Mouse (Mus musculus): ENCODE results near the gene D8Ertd738e.

The D8Ertd738e gene

DNA sequence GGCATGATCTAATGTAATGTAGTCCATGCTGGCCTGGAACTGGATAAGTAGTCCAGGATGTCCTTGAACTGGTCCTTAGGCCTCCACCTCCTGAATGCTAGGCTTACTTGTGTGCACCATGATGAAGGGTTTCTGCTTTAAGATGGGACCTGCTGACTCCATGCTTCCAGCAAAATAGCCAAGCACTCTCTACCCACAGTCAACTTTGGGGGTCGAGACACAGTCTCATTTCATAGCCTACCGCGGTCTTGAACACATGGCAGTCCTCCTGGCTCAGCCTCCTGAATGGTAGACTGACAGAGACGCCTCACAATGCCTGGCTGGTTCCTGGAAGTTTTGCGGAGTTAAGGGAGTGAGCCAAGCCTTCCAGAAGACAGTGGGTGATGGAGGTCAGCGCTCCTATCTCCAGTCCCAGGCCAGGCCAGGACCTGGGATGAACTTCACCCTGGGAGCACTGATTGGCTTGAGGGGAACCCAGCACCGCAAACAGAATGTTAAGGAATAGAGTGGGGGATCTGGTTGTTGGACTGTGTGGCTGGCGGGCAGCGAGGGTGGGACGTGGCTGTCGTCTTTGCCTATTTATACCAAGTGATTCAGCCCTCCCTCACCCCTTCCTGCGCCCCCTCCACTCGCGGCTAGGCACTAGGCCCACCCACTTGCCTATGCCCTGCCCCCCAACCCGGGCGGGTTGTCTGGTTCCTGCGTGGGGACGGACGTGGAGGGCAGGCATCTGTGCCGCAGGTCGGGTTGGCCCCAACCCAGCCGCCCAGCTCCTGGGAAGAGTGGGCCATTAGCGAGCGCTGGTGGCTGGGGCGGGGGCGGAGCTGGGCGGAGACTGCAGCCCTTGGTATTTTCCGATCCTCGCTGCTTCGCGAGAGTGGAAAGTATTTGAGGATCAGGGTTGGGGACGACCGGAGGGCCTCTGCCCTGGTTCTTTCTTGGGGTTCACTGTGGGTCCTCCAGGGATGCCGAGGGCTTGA lies 46.3 kb downstream of the D8Ertd738e start:
- DNase-seq (ENCODE audit: low read depth, low spot score), result no peak

DNA sequence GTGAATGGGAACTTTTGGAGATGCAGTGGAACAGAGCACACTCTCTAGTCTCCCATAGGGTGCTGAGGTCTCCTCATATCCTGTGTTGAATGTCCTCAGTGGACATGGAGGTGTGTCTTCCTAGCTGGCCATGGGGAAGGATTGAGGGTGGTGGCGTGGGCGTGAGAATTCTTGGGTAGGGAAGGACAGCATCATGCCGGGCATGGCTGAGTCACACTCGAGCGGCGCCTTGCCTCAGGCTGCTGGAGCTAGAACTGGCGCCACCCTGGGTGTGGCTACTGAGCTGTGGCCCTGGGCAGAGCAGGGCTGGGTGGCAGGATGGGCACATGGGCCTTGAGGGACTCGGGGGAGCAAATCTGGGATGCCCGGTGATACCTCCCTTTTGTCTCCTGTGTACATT lies 47.1 kb downstream of the D8Ertd738e start:
- no peak for DNase-seq (ENCODE audit: low read depth, low spot score)

GRCm38 (mm10) chr8:84201545-84202245 lies 47.8 kb downstream of the D8Ertd738e start:
- DNase-seq (ENCODE audit: low read depth, low spot score), result no peak

- no peak for DNase-seq (ENCODE audit: low read depth, low spot score)
These were observed 48.6 kb downstream of the D8Ertd738e start for GRCm38 (mm10) chr8:84200652-84201544.

- DNase-seq (ENCODE audit: low read depth, low spot score), result no peak
These were observed 49.4 kb downstream of the D8Ertd738e start for GRCm38 (mm10) chr8:84200126-84200555.

DNA sequence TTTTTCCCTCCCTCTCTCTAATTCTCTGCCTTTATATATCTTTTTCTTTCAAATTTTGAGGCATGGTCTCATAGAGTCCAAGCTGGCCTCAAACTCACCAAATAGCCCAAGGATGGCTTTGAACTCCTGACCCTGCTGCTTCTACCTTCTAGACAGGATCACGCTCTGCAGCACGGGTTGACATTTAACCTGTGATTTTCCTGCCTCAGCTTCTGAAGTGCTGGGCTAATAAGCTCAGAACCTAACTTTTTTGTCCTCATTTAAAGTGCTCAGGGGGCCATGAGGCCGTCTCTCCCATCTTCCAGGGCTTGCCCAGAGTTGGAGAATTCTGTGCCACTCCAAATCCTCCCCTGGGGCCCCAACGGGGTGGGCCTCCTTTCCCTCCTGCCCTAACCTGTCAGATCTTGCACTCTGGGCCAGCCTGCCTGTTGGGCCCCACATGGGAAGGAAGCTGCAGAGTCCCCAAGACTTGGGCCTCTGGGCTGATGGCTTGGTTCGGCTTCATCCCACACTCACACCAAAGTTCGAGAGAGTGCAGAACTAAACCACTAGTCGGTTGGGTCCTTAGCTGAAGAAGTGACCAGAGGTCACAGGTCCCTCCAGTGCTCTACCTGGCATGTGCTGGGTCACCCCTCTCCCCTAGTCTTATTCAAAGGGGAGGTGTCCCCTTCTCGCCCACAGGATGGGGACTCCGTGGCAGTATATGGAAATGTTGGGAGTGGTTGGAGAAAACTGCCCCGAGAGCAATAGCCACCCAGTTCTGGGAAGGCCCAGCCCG lies 50.0 kb downstream of the D8Ertd738e start:
- no peak for DNase-seq (ENCODE audit: low read depth, low spot score)

- DNase-seq (ENCODE audit: low read depth, low spot score), result no peak
These were observed 50.6 kb downstream of the D8Ertd738e start for GRCm38 (mm10) chr8:84198871-84199270.

GRCm38 (mm10) chr8:84197922-84198774 lies 51.4 kb downstream of the D8Ertd738e start:
- DNase-seq (ENCODE audit: low read depth, low spot score), result no peak

DNA sequence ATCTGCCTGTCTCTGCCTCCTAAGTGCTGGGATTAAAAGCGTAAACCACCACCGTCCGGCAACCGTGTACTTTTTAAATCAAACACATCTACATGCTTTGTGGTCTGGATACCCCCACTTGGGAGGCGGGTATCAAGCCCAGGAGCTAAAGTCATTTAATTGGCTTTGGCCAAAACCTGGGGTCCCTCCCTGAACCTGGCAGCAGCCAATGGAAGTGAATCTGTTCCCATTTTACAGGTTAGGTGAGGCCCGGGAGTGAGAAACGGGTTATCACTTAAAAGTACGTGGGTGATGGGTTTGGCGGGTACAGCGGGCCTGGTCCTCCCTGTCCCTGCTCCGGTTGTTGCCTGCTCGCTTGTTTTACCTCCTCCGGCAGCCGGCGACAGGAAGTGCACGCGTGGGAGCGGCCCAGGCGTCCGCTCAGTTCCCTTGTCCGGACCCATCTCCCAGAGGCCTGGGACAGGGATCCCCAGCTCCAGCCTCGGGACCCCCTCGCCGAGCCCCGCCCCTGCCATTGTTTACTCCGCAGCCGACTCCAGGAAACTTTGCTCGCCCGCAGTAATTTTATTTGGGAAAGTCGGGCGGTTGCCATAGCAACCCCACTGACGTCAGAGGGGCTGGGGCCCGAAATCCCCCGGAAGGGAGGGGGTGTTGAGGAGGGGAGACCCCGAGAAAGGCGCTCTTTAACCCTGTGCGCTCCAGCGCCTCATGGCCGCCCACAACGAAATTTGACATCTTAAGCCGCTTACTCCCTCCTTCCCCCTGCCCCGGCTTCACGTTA lies 52.2 kb downstream of the D8Ertd738e start:
- DNase-seq (ENCODE audit: low read depth, low spot score), result no peak

All from WW6 (cell line).